Mouse (Mus musculus) forebrain, postnatal 0 days (tissue): ENCODE measurements at regions not wholly inside any gene's neighbourhood (a gene's known extent, or its start where the extent isn't known, plus 50 kb on each side); places are given as distances from the start of the nearest gene placed in this dataset.

Experiments used
- ATAC-seq: fragments of 200-750 bp; cut with Nextera tagmentation; 2 replicates; pipeline ENCODE4 v1.8.0; 2017; ENCODE audit warnings: mild to moderate bottlenecking, moderate library complexity
- DNase-seq: peaks from one replicate; pipeline ENCODE4 v3.0.0-alpha.2; 2015
- H3K27ac ChIP-seq: fragments of 300-500 bp; sonication (generic); 2 replicates; pipeline ENCODE4 v1.5.1; 2014; ENCODE audit warnings: low read depth, mild to moderate bottlenecking, antibody characterized with exemption, low read length, moderate library complexity, mixed read lengths
- H3K27me3 ChIP-seq: fragments of 300-500 bp; sonication (generic); 2 replicates; pipeline ENCODE4 v1.6.1; 2014; ENCODE audit warnings: mild to moderate bottlenecking, low read length, mixed read lengths; ENCODE audit not compliant: insufficient read depth
- H3K36me3 ChIP-seq: fragments of 300-500 bp; sonication (generic); 2 replicates; pipeline ENCODE4 v1.6.1; 2014; ENCODE audit warnings: mild to moderate bottlenecking, moderate library complexity; ENCODE audit not compliant: insufficient read depth
- H3K4me1 ChIP-seq: fragments of 300-500 bp; sonication (generic); 2 replicates; pipeline ENCODE4 v1.6.1; 2014; ENCODE audit warnings: antibody characterized with exemption; ENCODE audit not compliant: insufficient read depth
- H3K4me2 ChIP-seq: fragments of 300-500 bp; sonication (generic); 2 replicates; pipeline ENCODE4 v1.6.1; 2014; ENCODE audit warnings: low read depth, mild to moderate bottlenecking, moderate library complexity
- H3K4me3 ChIP-seq: fragments of 300-500 bp; sonication (generic); 2 replicates; pipeline ENCODE4 v1.5.1; 2014; ENCODE audit warnings: low read depth, low read length, mixed read lengths
- H3K9ac ChIP-seq: fragments of 300-500 bp; sonication (generic); 2 replicates; pipeline ENCODE4 v1.6.1; 2014; ENCODE audit warnings: mild to moderate bottlenecking
- H3K9me3 ChIP-seq: fragments of 300-500 bp; sonication (generic); 2 replicates; pipeline ENCODE4 v1.6.1; 2016; ENCODE audit warnings: low read length
- CTCF ChIP-seq: sonication (generic); IDR thresholded peaks from 2 replicates; pipeline ENCODE4 v1.5.1; 2016; ENCODE audit warnings: antibody characterized with exemption, control low read depth, low read depth
- WGBS: fragments of 180-500 bp; shearing (Covaris S2); extraction: QIAGEN DNeasy Blood & Tissue Kit; methylation state at CpG from one replicate; pipeline ENCODE4 v1.1.7; 2014; 5-methylcytosine and 5-hydroxymethylcytosine counted together

DNA sequence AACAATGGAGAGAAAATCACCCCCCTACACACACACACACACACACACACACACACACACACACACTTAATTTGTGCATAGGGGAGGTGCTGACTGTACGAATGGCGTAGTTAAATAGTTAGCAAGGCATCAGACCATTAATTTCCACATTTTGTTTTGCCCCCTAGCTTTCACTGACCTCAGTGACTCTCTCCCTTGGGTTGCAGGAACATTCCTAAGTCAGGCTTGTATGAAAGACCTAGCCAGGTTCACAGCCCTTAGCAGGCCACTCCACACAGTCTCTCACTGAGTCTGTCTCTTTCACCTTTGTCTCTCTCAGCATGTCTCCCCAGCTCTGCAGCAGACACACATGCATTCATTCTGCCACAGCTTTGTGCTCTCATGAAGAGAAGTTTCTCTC, 101.6 kb upstream of the Bank1 start:
- DNase-seq, result no peak
- H3K4me3 ChIP-seq, result no peak overlapping the region
- no peaks in the 10 kb centered on the region for H3K9me3 ChIP-seq
- H3K4me1 ChIP-seq, result no peaks in the 10 kb centered on the region
- H3K27ac ChIP-seq, result no peak overlapping the region
- 79% methylated on average over 2 of the region's 2 CpGs for WGBS
- no peak overlapping the region for H3K9ac ChIP-seq
- ATAC-seq, result no peak
- no peak overlapping the region for H3K4me2 ChIP-seq
- H3K27me3 ChIP-seq, result no peaks in the 10 kb centered on the region
- no peak for TF ChIP-seq CTCF
- H3K36me3 ChIP-seq, result no peaks in the 10 kb centered on the region

DNA sequence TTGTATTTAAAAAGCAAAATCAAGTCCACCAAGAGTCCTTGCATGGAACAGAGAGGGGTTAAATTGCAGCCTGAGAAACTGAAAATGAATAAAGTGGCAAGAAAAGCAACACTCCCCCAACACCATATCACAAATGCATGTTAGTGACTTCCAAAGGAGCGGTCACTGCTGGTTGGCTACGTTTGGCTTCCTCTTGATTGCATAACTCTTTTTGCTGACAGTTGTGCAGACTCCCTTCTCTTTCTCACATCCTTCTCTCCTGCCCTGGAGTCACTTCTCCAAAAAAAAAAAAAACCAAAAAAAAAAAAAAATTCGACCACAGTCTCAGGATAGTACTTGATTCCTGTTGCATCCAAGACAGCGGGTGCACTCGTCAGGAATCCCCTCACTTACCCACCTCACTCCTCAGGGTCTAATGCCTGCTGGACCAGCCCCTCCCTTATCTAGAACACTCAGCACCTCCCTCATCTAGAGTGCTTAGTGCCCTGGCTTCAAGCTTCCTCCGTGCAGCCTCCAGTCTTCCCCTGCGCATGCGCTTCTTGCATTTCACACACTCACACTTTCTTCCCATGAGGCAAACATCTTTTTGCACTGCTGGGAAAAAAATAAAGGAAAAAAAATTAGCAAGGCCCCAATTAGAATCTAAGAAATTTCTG, 100.8 kb upstream of the Bank1 start:
- 76% methylated on average over 8 of the region's 8 CpGs for WGBS
- no peak overlapping the region for H3K27ac ChIP-seq
- no peaks in the 10 kb centered on the region for H3K36me3 ChIP-seq
- no peaks in the 10 kb centered on the region for H3K4me1 ChIP-seq
- ATAC-seq, result no peak
- no peaks in the 10 kb centered on the region for H3K9me3 ChIP-seq
- H3K27me3 ChIP-seq, result no peaks in the 10 kb centered on the region
- H3K4me2 ChIP-seq, result no peak overlapping the region
- H3K9ac ChIP-seq, result no peak overlapping the region
- TF ChIP-seq CTCF, result no peak
- H3K4me3 ChIP-seq, result no peak overlapping the region
- DNase-seq, result no peak

DNA sequence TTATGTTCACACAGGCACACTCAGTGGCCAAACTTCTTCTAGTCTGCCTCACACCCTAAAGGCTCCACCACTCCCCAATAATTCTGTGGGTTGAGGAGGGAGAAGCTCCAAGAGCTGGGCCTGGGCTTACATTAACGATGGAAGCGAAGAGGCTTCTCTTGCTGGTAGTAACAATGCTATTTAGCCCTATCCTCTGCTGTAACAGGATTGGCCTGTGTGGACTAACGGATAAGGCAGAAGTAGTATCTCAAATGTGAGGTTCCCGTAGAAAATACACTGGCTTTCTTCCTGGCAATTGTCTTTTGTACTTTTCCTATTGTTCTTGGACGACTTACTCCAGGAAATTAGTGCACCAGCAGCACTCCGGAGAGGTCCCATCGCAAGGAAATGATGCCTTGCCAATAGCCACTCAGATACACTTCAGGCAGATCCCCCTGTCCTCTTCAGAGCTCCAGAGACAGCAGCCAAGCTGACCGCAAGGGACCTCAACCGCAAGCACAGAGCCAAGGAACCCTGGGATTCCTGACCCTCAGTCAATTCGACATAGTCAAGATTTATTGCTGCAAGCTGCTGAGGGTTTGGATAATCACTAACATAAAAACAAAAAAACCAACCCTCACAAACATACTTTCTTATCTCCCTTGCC, 96.2 kb upstream of the Bank1 start:
- ATAC-seq (no peak), DNase-seq (no peak)
- Histone ChIP-seq H3K4me2 (no peak overlapping the region), H3K9me3 (no peaks in the 10 kb centered on the region), H3K9ac (no peak overlapping the region), H3K36me3 (no peaks in the 10 kb centered on the region), H3K27ac (no peak overlapping the region), H3K4me3 (no peak overlapping the region), H3K4me1 (no peaks in the 10 kb centered on the region), H3K27me3 (no peaks in the 10 kb centered on the region)
- WGBS, result 85% methylated on average over 10 of the region's 10 CpGs
- TF ChIP-seq CTCF, result no peak

DNA sequence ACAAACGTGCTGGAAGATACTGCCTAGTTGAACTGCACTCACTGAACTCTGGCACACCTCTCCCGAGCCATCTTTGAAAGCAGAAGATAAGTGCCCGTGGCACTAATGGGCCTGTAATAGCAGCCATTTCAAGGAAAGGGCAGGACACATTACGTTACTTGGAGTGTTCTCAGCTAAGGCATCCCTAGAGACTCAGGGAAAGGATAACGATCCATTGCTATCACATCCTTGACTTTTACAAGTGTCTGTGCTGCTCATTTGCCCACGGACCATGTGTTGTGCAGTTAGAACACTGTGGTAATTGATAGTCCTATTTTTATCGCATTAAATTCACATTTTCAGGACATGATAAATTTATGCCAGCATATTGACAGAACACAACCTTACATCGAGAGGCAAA, 79.7 kb upstream of the Bank1 start:
- H3K4me2 ChIP-seq, result no peak overlapping the region
- no peak for ATAC-seq
- WGBS, result 79% methylated on average over 8 of the region's 8 CpGs
- no peak for TF ChIP-seq CTCF
- no peak overlapping the region for H3K4me3 ChIP-seq
- no peaks in the 10 kb centered on the region for H3K9me3 ChIP-seq
- H3K36me3 ChIP-seq, result no peaks in the 10 kb centered on the region
- no peaks in the 10 kb centered on the region for H3K27me3 ChIP-seq
- H3K4me1 ChIP-seq, result no peaks in the 10 kb centered on the region
- no peak overlapping the region for H3K9ac ChIP-seq
- H3K27ac ChIP-seq, result no peak overlapping the region
- no peak for DNase-seq

DNA sequence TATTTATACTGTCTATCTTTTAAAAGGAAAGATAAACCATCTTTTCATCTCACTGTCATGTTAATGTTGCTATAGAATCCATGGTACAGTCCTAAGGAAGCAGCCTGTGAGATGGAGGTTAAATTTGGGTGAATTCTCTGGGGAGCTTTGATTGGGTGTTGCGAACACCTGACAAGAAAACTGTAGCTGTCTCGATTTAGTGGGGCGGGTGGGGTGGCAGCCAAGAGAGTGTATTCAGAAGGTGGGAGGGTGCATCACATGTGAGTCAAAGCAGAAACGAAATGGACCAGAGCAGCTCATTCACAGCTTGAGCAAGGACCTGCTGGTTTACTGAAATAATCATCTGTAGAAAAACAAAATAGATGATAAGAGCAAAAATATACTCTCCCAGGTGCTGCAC, 57.4 kb upstream of the Bank1 start:
- no peak for TF ChIP-seq CTCF
- Histone ChIP-seq H3K4me3 (no peak overlapping the region), H3K4me2 (no peak overlapping the region), H3K9me3 (no peaks in the 10 kb centered on the region), H3K4me1 (no peaks in the 10 kb centered on the region), H3K9ac (no peak overlapping the region), H3K27me3 (no peaks in the 10 kb centered on the region), H3K27ac (no peak overlapping the region), H3K36me3 (no peaks in the 10 kb centered on the region)
- 67% methylated on average over 4 of the region's 4 CpGs for WGBS
- ATAC-seq (no peak), DNase-seq (no peak)

DNA sequence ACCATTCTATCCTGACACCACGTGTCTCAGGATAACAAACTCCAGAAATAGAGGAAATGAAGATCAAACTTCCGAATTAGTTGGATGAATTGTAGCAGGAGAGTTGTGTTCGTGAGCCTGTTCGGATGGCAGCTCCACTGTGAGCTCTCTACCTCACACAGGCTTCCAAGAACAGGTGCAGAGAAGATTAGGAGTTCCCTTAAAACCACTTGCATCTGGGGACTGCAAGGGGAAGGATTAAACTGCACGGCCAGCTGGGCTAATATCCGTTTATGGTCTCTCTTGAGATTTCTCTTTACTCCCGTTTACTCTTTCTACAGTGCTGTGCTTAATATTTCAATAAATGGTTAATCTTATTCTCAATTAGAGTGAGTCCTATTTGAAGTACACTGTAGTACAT, 54.8 kb upstream of the Bank1 start:
- 79% methylated on average over 7 of the region's 7 CpGs for WGBS
- ATAC-seq (no peak), DNase-seq (no peak)

DNA sequence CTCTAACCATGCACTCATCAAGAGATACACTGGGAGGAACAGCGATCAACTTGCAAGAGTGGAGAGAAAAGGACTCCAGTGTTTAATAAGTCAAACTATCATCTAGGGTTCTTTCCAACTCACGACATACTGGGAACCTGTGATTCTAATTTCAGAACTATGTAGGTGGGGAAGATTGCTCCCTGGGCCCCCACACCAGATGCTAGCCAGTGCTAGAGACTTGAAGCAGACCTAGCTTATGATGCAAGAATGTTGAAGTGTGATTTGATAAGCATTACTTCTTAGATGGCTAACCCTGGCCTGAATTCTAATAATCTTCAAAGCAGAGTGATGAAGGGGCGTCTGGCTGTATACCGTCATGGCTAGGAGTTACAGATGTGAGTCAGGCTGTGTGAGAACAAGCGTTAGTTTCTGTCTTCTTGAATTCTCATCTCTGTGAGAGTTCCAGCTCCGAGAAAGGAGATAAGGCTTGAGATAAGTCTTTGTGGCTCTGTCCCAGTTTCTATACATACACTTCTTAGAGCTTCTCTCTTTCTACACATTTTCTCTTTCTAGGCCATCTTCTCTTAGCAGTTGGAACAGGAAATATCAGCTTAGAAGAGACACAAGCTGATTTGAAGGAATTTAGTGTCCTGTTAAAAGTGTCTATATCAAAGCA, 54.0 kb upstream of the Bank1 start:
- Histone ChIP-seq H3K4me1 (no peaks in the 10 kb centered on the region), H3K4me2 (no peak overlapping the region), H3K27ac (no peak overlapping the region), H3K9ac (no peak overlapping the region), H3K9me3 (no peaks in the 10 kb centered on the region), H3K36me3 (no peaks in the 10 kb centered on the region), H3K4me3 (no peak overlapping the region), H3K27me3 (no peaks in the 10 kb centered on the region)
- ATAC-seq (no peak), DNase-seq (no peak)
- TF ChIP-seq CTCF, result no peak
- WGBS, result 91% methylated on average over 6 of the region's 6 CpGs

More for the DNA sequence above, 54.8 kb upstream of the Bank1 start:
- Histone ChIP-seq H3K4me2 (no peak overlapping the region), H3K27ac (no peak overlapping the region), H3K9ac (no peak overlapping the region), H3K9me3 (no peaks in the 10 kb centered on the region), H3K4me1 (no peaks in the 10 kb centered on the region), H3K4me3 (no peak overlapping the region), H3K27me3 (no peaks in the 10 kb centered on the region), H3K36me3 (no peaks in the 10 kb centered on the region)
- no peak for TF ChIP-seq CTCF
